Mouse (Mus musculus): ENCODE results near the gene Cacng7. TPM values are rescaled to one million over a fixed set of nuclear protein-coding genes. Genes with fewer than 3 reads are reported as not detected.
A peak's percentile ranks its signal among the peaks of the same experiment; 100 is the strongest.

Gene Cacng7
- polyA plus RNA-seq, 1 experiment from 2014 or later = 2.9 TPM

DNA sequence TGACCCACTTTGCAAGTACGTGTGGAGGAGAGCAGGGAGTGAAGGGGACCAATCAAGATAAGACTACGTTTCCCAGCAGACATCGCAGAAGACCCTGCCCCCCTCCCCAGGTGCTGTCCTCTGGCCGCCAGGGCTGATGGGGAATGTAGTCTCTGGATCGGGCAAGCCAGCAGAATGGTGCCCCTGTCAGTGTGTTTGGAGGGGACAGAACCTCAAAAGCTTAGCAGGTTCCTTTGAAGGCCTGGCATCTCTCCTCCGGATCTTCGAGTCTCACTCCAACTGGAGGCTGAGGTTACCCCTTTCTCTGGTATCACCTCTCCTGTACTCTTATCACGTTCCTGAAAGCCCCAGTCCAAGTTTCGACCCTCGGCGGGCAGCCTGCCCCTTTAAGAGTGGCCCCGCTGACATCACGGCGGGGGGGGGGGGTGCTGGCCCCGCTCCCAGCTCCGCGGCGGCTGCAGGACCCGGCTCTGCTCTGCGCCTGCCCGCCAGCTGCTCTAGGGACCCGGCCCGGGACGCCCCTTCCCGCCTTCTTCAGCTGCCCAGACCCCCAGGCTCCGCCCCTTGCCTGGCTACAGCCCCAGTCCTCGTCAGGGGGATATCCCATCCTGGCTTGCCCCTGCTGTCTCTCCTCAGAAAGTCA is 1.1 kb upstream of the Cacng7 start:
- Histone ChIP-seq H3K27me3 (ENCODE audit: control insufficient read depth, insufficient read depth, low read length) (no peaks in the 10 kb centered on the region), H3K4me3 (ENCODE audit: low read depth, low read length) (peak overlapping the region; percentile 71), H3K9ac (ENCODE audit: low read length) (peak overlapping the region; percentile 74), H3K4me2 (ENCODE audit: low read depth) (peak overlapping the region; percentile 57), H3K36me3 (ENCODE audit: control insufficient read depth, insufficient read depth, low read length) (no peaks in the 10 kb centered on the region), H3K27ac (ENCODE audit: low read depth, low read length) (peak overlapping the region; percentile 87), H3K9me3 (ENCODE audit: control insufficient read depth, low read length) (no peaks in the 10 kb centered on the region), H3K4me1 (ENCODE audit: control insufficient read depth, insufficient read depth, low read length) (0 out of 2 replicates have a peak, but pooled peaks cover 6% of the 10 kb centered on the region)
- ATAC-seq (ENCODE audit: insufficient read depth, low FRiP score, low TSS enrichment) = peak; percentile 92
- under 1% methylated on average over 26 of the region's 27 CpGs for WGBS
- DNase-seq (ENCODE audit: low spot score) = peak; percentile 91

DNA sequence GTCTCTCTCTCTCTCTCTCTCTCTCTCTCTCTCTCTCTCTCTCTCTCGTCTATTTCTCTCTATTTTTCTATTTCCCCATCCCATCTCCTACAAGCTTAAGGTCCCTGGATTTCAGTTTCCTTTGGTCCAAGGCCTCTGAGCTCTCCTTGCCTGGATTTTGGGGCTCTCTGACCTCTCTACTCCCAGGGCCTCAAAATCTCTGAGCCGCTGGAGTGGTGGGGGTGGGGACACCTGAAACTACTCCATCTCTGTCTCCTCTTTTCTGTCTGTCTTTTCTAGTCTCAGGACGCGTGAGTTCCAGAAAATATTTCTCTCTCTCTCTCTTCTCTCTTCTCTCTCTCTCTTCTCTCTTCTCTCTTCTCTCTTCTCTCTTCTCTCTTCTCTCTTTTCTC is 535 bp upstream of the Cacng7 start:
- Histone ChIP-seq H3K27me3 (ENCODE audit: control insufficient read depth, insufficient read depth, low read length) (no peaks in the 10 kb centered on the region), H3K9ac (ENCODE audit: low read length) (peak overlapping the region; percentile 74), H3K4me2 (ENCODE audit: low read depth) (peak overlapping the region; percentile 57), H3K27ac (ENCODE audit: low read depth, low read length) (peak overlapping the region; percentile 87), H3K36me3 (ENCODE audit: control insufficient read depth, insufficient read depth, low read length) (no peaks in the 10 kb centered on the region), H3K4me3 (ENCODE audit: low read depth, low read length) (peak overlapping the region; percentile 71), H3K4me1 (ENCODE audit: control insufficient read depth, insufficient read depth, low read length) (0 out of 2 replicates have a peak, but pooled peaks cover 6% of the 10 kb centered on the region), H3K9me3 (ENCODE audit: control insufficient read depth, low read length) (no peaks in the 10 kb centered on the region)
- ATAC-seq (ENCODE audit: insufficient read depth, low FRiP score, low TSS enrichment) (no peak), DNase-seq (ENCODE audit: low spot score) (no peak)
- WGBS = 2% methylated on average over 4 of the region's 4 CpGs

DNA sequence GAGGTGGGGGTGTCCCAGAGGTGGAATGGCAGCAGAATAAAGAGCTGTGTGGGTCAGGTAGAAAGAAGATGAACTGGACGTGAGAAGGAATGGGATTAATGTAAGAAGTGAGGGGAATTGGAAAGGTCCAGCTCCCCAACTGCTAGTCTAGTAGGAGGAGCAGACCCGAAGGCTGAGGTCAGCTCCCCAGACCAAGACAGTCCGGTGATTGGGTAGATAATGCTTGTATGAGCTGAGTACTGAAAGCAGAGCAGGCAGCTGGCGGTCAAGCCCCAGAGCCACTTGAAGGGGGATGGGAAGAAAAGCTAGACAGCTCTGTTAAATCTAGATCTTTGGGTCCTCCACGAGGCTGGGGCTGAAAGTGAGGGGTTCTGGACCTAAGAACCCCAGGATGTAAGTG is 787 bp downstream of the Cacng7 start:
- ATAC-seq (ENCODE audit: insufficient read depth, low FRiP score, low TSS enrichment) = no peak
- WGBS = 7% methylated on average over 5 of the region's 5 CpGs
- H3K27ac ChIP-seq (ENCODE audit: low read depth, low read length) = no peak overlapping the region

DNA sequence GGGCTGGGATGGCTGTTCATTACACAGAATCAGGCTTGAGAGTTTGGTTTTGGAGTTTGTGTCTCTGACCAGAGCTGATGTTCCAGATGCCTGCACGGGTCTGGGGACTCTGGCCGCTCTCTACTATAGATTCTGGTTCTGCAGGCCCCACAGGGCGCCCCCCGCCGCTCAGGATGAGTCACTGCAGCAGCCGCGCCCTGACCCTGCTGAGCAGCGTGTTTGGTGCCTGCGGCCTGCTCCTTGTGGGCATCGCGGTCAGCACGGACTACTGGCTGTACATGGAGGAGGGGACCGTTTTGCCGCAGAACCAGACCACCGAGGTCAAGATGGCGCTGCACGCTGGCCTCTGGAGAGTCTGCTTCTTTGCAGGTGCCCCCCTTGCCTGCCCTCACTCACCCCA is 3.7 kb downstream of the Cacng7 start:
- H3K9me3 ChIP-seq (ENCODE audit: control insufficient read depth, low read length) = no peaks in the 10 kb centered on the region
- DNase-seq (ENCODE audit: low spot score) = no peak
- WGBS = 79% methylated on average over 17 of the region's 17 CpGs

More for the DNA sequence above, 787 bp downstream of the Cacng7 start:
- DNase-seq (ENCODE audit: low spot score) = no peak
- no peaks in the 10 kb centered on the region for H3K9me3 ChIP-seq (ENCODE audit: control insufficient read depth, low read length)
- H3K9ac ChIP-seq (ENCODE audit: low read length) = peak overlapping the region; percentile 74
- 0 out of 2 replicates have a peak, but pooled peaks cover 6% of the 10 kb centered on the region for H3K4me1 ChIP-seq (ENCODE audit: control insufficient read depth, insufficient read depth, low read length)
- H3K4me3 ChIP-seq (ENCODE audit: low read depth, low read length) = peak overlapping the region; percentile 71
- peak overlapping the region; percentile 57 for H3K4me2 ChIP-seq (ENCODE audit: low read depth)
- H3K36me3 ChIP-seq (ENCODE audit: control insufficient read depth, insufficient read depth, low read length) = no peaks in the 10 kb centered on the region
- no peaks in the 10 kb centered on the region for H3K27me3 ChIP-seq (ENCODE audit: control insufficient read depth, insufficient read depth, low read length)

DNA sequence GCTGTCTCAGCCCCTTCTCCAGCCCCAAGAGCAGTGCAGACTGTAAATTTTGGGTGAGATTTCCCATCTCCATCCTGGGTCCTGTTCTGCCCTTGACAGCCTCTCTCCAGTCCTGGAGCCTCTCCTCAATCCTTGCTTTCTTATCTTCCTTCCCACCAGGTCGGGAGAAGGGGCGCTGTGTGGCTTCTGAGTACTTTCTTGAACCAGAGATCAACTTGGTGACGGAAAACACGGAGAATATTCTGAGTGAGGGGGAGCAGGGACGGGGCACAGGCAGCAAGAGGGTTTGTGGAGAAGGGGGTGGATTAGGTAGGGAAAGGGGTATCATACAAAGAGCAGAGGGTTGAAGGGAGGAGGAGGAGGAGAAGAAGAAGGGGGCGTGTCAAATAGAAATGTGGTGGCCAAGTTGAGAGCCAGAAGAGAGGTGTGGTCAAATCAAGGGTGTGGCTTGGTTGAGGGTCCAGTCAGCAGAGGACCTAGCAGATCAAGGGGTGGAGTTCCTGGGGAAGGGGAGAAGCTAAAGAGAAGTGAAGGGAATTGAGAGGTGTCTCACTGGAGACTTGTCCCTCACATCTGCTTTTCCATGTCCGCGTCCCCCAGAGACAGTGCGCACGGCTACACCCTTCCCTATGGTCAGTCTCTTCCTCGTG is 5.7 kb downstream of the Cacng7 start:
- DNase-seq (ENCODE audit: low spot score) (no peak), ATAC-seq (ENCODE audit: insufficient read depth, low FRiP score, low TSS enrichment) (no peak)
- H3K27ac ChIP-seq (ENCODE audit: low read depth, low read length) = no peak overlapping the region
- WGBS = 87% methylated on average over 11 of the region's 11 CpGs
- no peak overlapping the region for H3K9ac ChIP-seq (ENCODE audit: low read length)
- H3K9me3 ChIP-seq (ENCODE audit: control insufficient read depth, low read length) = no peaks in the 10 kb centered on the region
- H3K4me2 ChIP-seq (ENCODE audit: low read depth) = no peak overlapping the region
- H3K4me1 ChIP-seq (ENCODE audit: control insufficient read depth, insufficient read depth, low read length) = 0 out of 2 replicates have a peak, but pooled peaks cover 3% of the 10 kb centered on the region
- 0 out of 2 replicates have a peak, but pooled peaks cover 2% of the 10 kb centered on the region for H3K36me3 ChIP-seq (ENCODE audit: control insufficient read depth, insufficient read depth, low read length)
- no peak overlapping the region for H3K4me3 ChIP-seq (ENCODE audit: low read depth, low read length)
- no peaks in the 10 kb centered on the region for H3K27me3 ChIP-seq (ENCODE audit: control insufficient read depth, insufficient read depth, low read length)

More for the DNA sequence above, 3.7 kb downstream of the Cacng7 start:
- 0 out of 2 replicates have a peak, but pooled peaks cover 3% of the 10 kb centered on the region for H3K4me1 ChIP-seq (ENCODE audit: control insufficient read depth, insufficient read depth, low read length)
- 0 out of 2 replicates have a peak, but pooled peaks cover 2% of the 10 kb centered on the region for H3K36me3 ChIP-seq (ENCODE audit: control insufficient read depth, insufficient read depth, low read length)
- H3K4me3 ChIP-seq (ENCODE audit: low read depth, low read length) = no peak overlapping the region
- H3K27ac ChIP-seq (ENCODE audit: low read depth, low read length) = no peak overlapping the region
- no peak overlapping the region for H3K9ac ChIP-seq (ENCODE audit: low read length)
- no peak overlapping the region for H3K4me2 ChIP-seq (ENCODE audit: low read depth)
- no peaks in the 10 kb centered on the region for H3K27me3 ChIP-seq (ENCODE audit: control insufficient read depth, insufficient read depth, low read length)
- ATAC-seq (ENCODE audit: insufficient read depth, low FRiP score, low TSS enrichment) = no peak

DNA sequence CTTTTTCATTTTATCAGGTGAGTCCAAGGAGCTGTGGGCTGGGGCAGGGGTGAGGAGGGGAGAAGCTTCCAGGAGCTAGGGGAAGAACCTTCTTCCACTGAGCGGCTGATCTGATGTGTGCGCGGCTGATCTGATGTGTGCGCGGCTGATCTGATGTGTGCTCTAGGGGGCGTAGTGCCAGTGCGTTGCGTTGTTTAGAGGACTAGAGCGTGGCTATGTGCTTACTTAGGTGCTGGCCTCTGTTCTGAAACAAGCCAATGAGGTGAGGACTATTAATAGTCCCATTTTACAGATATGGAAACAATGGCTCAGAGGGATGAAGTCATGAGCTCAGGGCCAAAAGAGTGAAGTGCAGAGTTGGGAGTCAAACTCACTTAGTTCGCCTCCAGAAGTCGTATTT is 6.3 kb downstream of the Cacng7 start:
- H3K4me1 ChIP-seq (ENCODE audit: control insufficient read depth, insufficient read depth, low read length) = no peaks in the 10 kb centered on the region
- 98% methylated on average over 11 of the region's 11 CpGs for WGBS
- H3K9me3 ChIP-seq (ENCODE audit: control insufficient read depth, low read length) = no peaks in the 10 kb centered on the region
- no peaks in the 10 kb centered on the region for H3K27me3 ChIP-seq (ENCODE audit: control insufficient read depth, insufficient read depth, low read length)
- no peak overlapping the region for H3K9ac ChIP-seq (ENCODE audit: low read length)
- DNase-seq (ENCODE audit: low spot score) (no peak), ATAC-seq (ENCODE audit: insufficient read depth, low FRiP score, low TSS enrichment) (no peak)
- 0 out of 2 replicates have a peak, but pooled peaks cover 2% of the 10 kb centered on the region for H3K36me3 ChIP-seq (ENCODE audit: control insufficient read depth, insufficient read depth, low read length)
- H3K4me3 ChIP-seq (ENCODE audit: low read depth, low read length) = no peak overlapping the region
- H3K4me2 ChIP-seq (ENCODE audit: low read depth) = no peak overlapping the region
- no peak overlapping the region for H3K27ac ChIP-seq (ENCODE audit: low read depth, low read length)

DNA sequence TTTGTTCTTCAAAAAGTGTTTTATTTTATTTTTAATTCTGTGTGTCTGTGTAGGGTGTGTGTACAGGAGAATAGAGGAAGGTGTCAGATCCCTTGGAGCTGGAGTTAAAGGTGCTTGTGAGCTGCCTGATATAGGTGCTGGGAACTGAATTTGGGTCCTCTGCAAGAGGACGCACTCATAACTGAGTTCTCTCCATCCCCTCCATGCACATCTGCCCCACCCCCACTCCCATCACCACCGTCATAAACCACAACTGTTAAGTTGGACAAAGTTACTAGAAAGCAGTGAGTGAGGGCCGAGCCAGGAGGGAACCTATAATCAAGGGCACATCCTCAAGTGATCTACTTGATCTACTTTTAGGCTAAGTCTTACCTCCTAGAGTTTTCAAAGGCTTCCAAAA is 11.1 kb downstream of the Cacng7 start:
- Histone ChIP-seq H3K27ac (ENCODE audit: low read depth, low read length) (no peak overlapping the region), H3K36me3 (ENCODE audit: control insufficient read depth, insufficient read depth, low read length) (peaks cover 2% of the 10 kb centered on the region), H3K9ac (ENCODE audit: low read length) (no peak overlapping the region), H3K27me3 (ENCODE audit: control insufficient read depth, insufficient read depth, low read length) (no peaks in the 10 kb centered on the region), H3K9me3 (ENCODE audit: control insufficient read depth, low read length) (no peaks in the 10 kb centered on the region), H3K4me3 (ENCODE audit: low read depth, low read length) (no peak overlapping the region), H3K4me1 (ENCODE audit: control insufficient read depth, insufficient read depth, low read length) (no peaks in the 10 kb centered on the region), H3K4me2 (ENCODE audit: low read depth) (no peak overlapping the region)
- WGBS = 92% methylated on average over 3 of the region's 3 CpGs
- DNase-seq (ENCODE audit: low spot score) = no peak
- no peak for ATAC-seq (ENCODE audit: insufficient read depth, low FRiP score, low TSS enrichment)

DNA sequence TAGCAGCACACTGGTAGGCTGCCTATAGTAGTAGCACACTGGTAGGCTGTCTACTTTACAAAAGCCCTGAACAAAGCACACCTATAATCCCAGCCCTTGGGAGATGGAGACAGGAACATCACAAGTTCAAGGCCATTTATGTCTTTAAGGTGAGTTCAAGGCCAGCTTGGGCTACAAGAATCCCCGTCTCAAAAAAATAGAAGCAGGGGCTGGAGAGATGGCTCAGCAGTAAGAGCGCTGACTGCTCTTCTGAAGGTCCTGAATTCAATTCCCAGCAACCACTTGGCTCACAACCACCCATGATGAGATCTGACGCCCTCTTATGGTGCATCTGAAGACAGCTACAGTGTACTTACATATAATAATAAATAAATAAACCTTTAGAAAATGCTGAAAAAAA is 12.5 kb downstream of the Cacng7 start:
- Histone ChIP-seq H3K27me3 (ENCODE audit: control insufficient read depth, insufficient read depth, low read length) (no peaks in the 10 kb centered on the region), H3K4me2 (ENCODE audit: low read depth) (no peak overlapping the region), H3K4me3 (ENCODE audit: low read depth, low read length) (no peak overlapping the region), H3K9ac (ENCODE audit: low read length) (no peak overlapping the region), H3K27ac (ENCODE audit: low read depth, low read length) (no peak overlapping the region), H3K9me3 (ENCODE audit: control insufficient read depth, low read length) (no peaks in the 10 kb centered on the region), H3K4me1 (ENCODE audit: control insufficient read depth, insufficient read depth, low read length) (no peaks in the 10 kb centered on the region), H3K36me3 (ENCODE audit: control insufficient read depth, insufficient read depth, low read length) (peaks cover 2% of the 10 kb centered on the region)
- DNase-seq (ENCODE audit: low spot score) (no peak), ATAC-seq (ENCODE audit: insufficient read depth, low FRiP score, low TSS enrichment) (no peak)
- 90% methylated on average over 3 of the region's 3 CpGs for WGBS
